Mouse (Mus musculus) liver, embryonic 16.5 days (tissue): Measurements from ENCODE around the gene Sirt2. TPM values are rescaled to one million over a fixed set of nuclear protein-coding genes. Genes with fewer than 3 reads are reported as not detected.
A peak's percentile ranks its signal among the peaks of the same experiment; 100 is the strongest.

Source experiments
- ATAC-seq: fragments of 200-750 bp; cut with Nextera tagmentation; 2 replicates; pipeline ENCODE4 v1.8.0; 2017; ENCODE audit warnings: low read depth, mild to moderate bottlenecking, moderate number of reproducible peaks, moderate library complexity
- H3K27ac ChIP-seq: fragments of 300-500 bp; sonication (generic); 2 replicates; pipeline ENCODE4 v1.5.1; 2014; ENCODE audit warnings: mild to moderate bottlenecking, low read length
- H3K27me3 ChIP-seq: fragments of 300-500 bp; sonication (generic); 2 replicates; pipeline ENCODE4 v1.6.1; 2014; ENCODE audit warnings: low read depth, low read length, mixed read lengths; ENCODE audit not compliant: control insufficient read depth, insufficient read depth
- H3K36me3 ChIP-seq: fragments of 300-500 bp; sonication (generic); 2 replicates; pipeline ENCODE4 v1.6.1; 2014; ENCODE audit warnings: mild to moderate bottlenecking; ENCODE audit not compliant: control insufficient read depth, insufficient read depth
- H3K4me1 ChIP-seq: fragments of 300-500 bp; sonication (generic); 2 replicates; pipeline ENCODE4 v1.6.1; 2014; ENCODE audit warnings: low read depth, low read length, mixed read lengths; ENCODE audit not compliant: control insufficient read depth
- H3K4me2 ChIP-seq: fragments of 300-500 bp; sonication (generic); 2 replicates; pipeline ENCODE4 v1.6.1; 2014; ENCODE audit warnings: low read depth, low read length, mixed read lengths
- H3K4me3 ChIP-seq: fragments of 300-500 bp; sonication (generic); 2 replicates; pipeline ENCODE4 v1.5.1; 2014; ENCODE audit warnings: low read depth, mild to moderate bottlenecking, low read length
- H3K9ac ChIP-seq: fragments of 300-500 bp; sonication (generic); 2 replicates; pipeline ENCODE4 v1.6.1; 2014; ENCODE audit warnings: low read depth, low read length
- H3K9me3 ChIP-seq: fragments of 300-500 bp; sonication (generic); replicated peaks from 2 replicates; pipeline ENCODE4 v1.6.1; 2016; ENCODE audit warnings: low read length; ENCODE audit not compliant: control insufficient read depth
- WGBS: fragments of 180-500 bp; shearing (Covaris S2); extraction: QIAGEN DNeasy Blood & Tissue Kit; methylation state at CpG from one replicate; pipeline ENCODE4 v1.1.7; 2014; ENCODE audit not compliant: insufficient replicate concordance; 5-methylcytosine and 5-hydroxymethylcytosine counted together
- polyA plus RNA-seq: library from polyadenylated mRNA; unstranded; fragments of >200 nt; fragmentation: Nextera tagmentation; extraction: Ambion mirVana; gene quantifications from 2 replicates; pipeline ENCODE4 v1.2.1, GENCODE M21; 2015

The Sirt2 gene
- polyA plus RNA-seq, 1 experiment from 2014 or later = 28.0 TPM

DNA sequence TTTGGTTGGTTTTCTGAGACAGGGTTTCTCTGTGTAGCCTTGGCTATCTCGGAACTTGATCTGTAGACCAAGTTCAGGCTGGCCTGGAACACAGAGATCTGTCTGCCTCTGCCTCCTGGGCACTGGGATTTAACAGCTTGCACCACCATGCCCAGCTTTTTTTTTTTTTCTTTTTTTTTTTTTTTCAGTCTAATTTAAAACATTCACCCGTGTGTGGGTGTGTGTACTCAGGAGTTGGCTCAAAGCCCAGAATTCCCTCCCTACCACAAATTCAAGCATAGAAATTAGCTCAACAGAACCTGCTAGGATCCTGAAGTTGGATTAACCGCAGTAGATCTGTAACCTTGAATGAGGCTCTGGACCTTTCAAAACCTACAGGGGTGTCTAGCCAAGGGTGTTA is 60.8 kb downstream of the Sirt2 start:
- ATAC-seq = no peak
- H3K9me3 ChIP-seq = no peaks in the 10 kb centered on the region
- H3K9ac ChIP-seq = no peak overlapping the region
- H3K36me3 ChIP-seq = peaks cover 14% of the 10 kb centered on the region
- H3K4me1 ChIP-seq = peaks cover 39% of the 10 kb centered on the region
- no peak overlapping the region for H3K27ac ChIP-seq
- 44% methylated on average over 3 of the region's 3 CpGs for WGBS
- H3K4me2 ChIP-seq = no peak overlapping the region
- H3K27me3 ChIP-seq = no peaks in the 10 kb centered on the region
- no peak overlapping the region for H3K4me3 ChIP-seq

GRCm38 (mm10) chr7:28829821-28830220 is 63.3 kb downstream of the Sirt2 start:
- Histone ChIP-seq H3K27ac (no peak overlapping the region), H3K9me3 (no peaks in the 10 kb centered on the region), H3K9ac (no peak overlapping the region), H3K27me3 (no peaks in the 10 kb centered on the region), H3K36me3 (peaks cover 7% of the 10 kb centered on the region), H3K4me2 (no peak overlapping the region), H3K4me3 (no peak overlapping the region), H3K4me1 (peaks cover 27% of the 10 kb centered on the region)
- WGBS = 84% methylated on average over 8 of the region's 8 CpGs
- ATAC-seq = no peak

DNA sequence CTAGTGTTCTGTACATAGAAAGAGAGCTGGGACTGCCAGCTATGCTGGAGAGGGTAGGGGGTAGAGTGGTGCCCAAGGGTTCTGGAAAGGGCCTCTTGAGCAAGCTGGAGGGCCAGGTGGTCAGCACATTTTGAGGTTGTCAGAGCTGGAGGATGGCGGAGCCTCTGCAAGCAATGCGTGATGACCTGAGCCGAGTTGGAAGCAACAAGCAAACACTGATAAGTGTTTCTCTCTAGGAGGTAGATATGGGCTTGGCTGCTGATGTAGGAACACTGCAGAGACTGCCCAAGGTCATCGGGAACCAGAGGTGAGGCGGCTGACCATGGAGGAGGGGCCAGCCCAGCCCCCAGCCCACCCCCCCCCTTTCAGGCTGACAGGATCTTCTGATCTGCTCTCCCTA is 64.4 kb downstream of the Sirt2 start:
- WGBS = 59% methylated on average over 5 of the region's 5 CpGs
- H3K4me2 ChIP-seq = no peak overlapping the region
- peaks cover 7% of the 10 kb centered on the region for H3K36me3 ChIP-seq
- H3K9me3 ChIP-seq = no peaks in the 10 kb centered on the region
- ATAC-seq = no peak
- H3K27ac ChIP-seq = no peak overlapping the region
- peaks cover 21% of the 10 kb centered on the region for H3K4me1 ChIP-seq
- no peak overlapping the region for H3K4me3 ChIP-seq
- no peaks in the 10 kb centered on the region for H3K27me3 ChIP-seq
- no peak overlapping the region for H3K9ac ChIP-seq

DNA sequence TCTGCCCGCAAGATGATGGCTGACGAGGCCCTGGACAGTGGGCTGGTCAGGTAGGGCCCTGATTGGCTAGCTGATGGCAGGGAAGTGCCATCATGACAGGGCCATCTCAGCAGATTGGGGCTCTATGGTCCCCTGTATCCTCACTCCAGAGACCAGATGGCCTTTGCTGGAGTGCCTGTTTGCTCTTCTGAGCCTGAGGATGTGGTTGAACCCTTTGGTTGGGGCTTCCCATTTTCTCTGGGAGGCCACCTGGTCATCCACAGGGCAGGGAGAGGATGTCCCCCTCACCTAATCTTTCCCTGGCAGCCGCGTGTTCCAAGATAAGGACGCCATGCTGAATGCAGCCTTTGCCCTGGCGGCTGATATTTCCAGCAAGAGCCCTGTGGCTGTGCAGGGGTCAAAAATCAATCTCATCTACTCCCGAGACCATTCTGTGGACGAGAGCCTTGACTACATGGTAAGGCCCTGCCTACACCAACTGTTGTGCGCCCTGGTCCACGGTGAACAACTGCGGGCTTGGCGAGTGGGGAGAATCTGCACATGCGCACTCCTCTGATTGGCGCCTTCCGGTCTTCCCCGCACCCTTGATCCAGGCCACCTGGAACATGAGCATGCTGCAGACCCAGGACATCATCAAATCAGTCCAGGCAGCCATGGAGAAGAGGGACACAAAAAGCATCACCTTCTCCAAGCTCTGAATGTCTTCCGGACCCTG is 65.0 kb downstream of the Sirt2 start:
- Histone ChIP-seq H3K27ac (0 out of 2 replicates have a peak overlapping the region, but pooled peaks have one; percentile 17), H3K9me3 (no peaks in the 10 kb centered on the region), H3K4me3 (no peak overlapping the region), H3K4me2 (no peak overlapping the region), H3K36me3 (peaks cover 7% of the 10 kb centered on the region), H3K9ac (no peak overlapping the region), H3K27me3 (no peaks in the 10 kb centered on the region), H3K4me1 (peaks cover 16% of the 10 kb centered on the region)
- peak; percentile 28; the same call in 1 of the 2 replicates for ATAC-seq
- WGBS = 63% methylated on average over 17 of the region's 17 CpGs

GRCm38 (mm10) chr7:28832137-28832536 is 65.6 kb downstream of the Sirt2 start:
- Histone ChIP-seq H3K36me3 (peaks cover 7% of the 10 kb centered on the region), H3K4me3 (no peak overlapping the region), H3K4me1 (peaks cover 16% of the 10 kb centered on the region), H3K27ac (0 out of 2 replicates have a peak overlapping the region, but pooled peaks have one; percentile 17), H3K27me3 (no peaks in the 10 kb centered on the region), H3K4me2 (no peak overlapping the region), H3K9ac (no peak overlapping the region), H3K9me3 (no peaks in the 10 kb centered on the region)
- 38% methylated on average over 6 of the region's 6 CpGs for WGBS
- ATAC-seq = no peak

DNA sequence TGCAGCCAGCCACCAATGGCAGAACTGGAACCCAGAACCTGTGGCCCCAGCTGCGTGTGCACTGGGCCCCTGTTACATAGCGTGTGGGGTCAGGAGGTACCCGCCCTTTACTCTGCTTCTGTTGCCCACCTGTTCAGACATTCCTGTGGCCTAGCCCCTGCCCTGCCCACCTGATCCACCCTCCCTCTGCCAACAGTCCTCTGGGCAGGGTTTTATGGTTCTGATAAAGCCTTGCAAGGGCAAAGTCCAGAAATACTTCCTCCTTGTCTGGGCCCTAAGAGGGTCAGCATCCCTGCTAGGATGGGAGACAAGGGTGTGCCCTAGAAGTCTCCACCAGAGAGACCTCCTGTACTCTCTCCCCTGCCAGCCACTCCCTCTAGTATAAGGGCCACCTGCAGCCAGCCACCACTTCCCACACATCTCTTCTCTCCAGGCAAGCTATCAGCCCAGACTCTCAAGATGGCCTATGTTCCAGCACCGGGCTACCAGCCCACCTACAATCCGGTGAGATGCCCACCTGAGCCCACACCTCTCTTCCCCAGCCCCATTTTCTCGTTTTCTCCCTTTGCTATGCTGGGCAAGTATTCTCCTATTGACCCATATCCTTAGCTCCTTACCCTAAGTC is 67.3 kb downstream of the Sirt2 start, which contains the start of gene Lgals4:
TSS of gene Lgals4 (plus strand) at position 132 of the 625 bp plus-strand sequence.
- no peak within 1 kb of the TSS for H3K27ac ChIP-seq
- no peak within 1 kb of the TSS for H3K9ac ChIP-seq
- H3K9me3 ChIP-seq = no peaks in the 10 kb centered on the region
- H3K4me2 ChIP-seq = no peak within 1 kb of the TSS
- H3K4me1 ChIP-seq = peaks cover 19% of the 10 kb centered on the region
- peaks cover 7% of the 10 kb centered on the region for H3K36me3 ChIP-seq
- no peaks in the 10 kb centered on the region for H3K27me3 ChIP-seq
- 65% methylated on average over 6 of the region's 6 CpGs for WGBS
- no peak within 1 kb of the TSS for H3K4me3 ChIP-seq
- no peak for ATAC-seq

- H3K4me1 ChIP-seq = peaks cover 7% of the 10 kb centered on the region
- WGBS = 61% methylated on average over 5 of the region's 5 CpGs
- H3K4me2 ChIP-seq = no peak overlapping the region
- no peak for ATAC-seq
- no peaks in the 10 kb centered on the region for H3K9me3 ChIP-seq
- no peaks in the 10 kb centered on the region for H3K36me3 ChIP-seq
- no peak overlapping the region for H3K27ac ChIP-seq
- no peak overlapping the region for H3K9ac ChIP-seq
- H3K27me3 ChIP-seq = no peaks in the 10 kb centered on the region
- H3K4me3 ChIP-seq = no peak overlapping the region
Observed at GRCm38 (mm10) chr7:28836936-28837335, 70.4 kb downstream of the Sirt2 start.

Other genes with a start within 250 kb of the Sirt2 start
- gene Ifnl3, start 243.9 kb upstream of the Sirt2 start, polyA plus RNA-seq = not detected in 2 replicates
- 0.53 and 2.5 TPM in 2 replicates for gene Sycn, start 225.8 kb upstream of the Sirt2 start, polyA plus RNA-seq
- gene Nccrp1, start 219.5 kb upstream of the Sirt2 start, polyA plus RNA-seq = not detected in 2 replicates
- 2.5 and 3.5 TPM in 2 replicates for gene Samd4b, start 168.6 kb upstream of the Sirt2 start, polyA plus RNA-seq
- 16.4 and 17.5 TPM in 2 replicates for gene Pak4, start 168.6 kb upstream of the Sirt2 start, polyA plus RNA-seq
- gene Acp7, start 135.4 kb upstream of the Sirt2 start, polyA plus RNA-seq = not detected in 2 replicates
- gene Fbxo27, start 73.9 kb upstream of the Sirt2 start, polyA plus RNA-seq = 0.29 and 0.34 TPM in 2 replicates
- 1.0 and 1.3 TPM in 2 replicates for gene Fbxo17, start 49.9 kb upstream of the Sirt2 start, polyA plus RNA-seq
- 73.3 and 73.7 TPM in 2 replicates for gene Mrps12, start 24.9 kb upstream of the Sirt2 start, polyA plus RNA-seq
- gene Sars2, start 24.7 kb upstream of the Sirt2 start, polyA plus RNA-seq = 10.5 and 11.2 TPM in 2 replicates
- gene Ccer2, start 10.6 kb upstream of the Sirt2 start, polyA plus RNA-seq = not detected in 2 replicates
- 29.3 TPM in 2 replicates for gene Nfkbib, start 777 bp downstream of the Sirt2 start, polyA plus RNA-seq
- gene Rinl, start 22.2 kb downstream of the Sirt2 start, polyA plus RNA-seq = 8.1 and 8.7 TPM in 2 replicates
- gene Hnrnpl, start 41.8 kb downstream of the Sirt2 start, polyA plus RNA-seq = 69.0 and 80.7 TPM in 2 replicates
- 172 and 201 TPM in 2 replicates for gene Ech1, start 58.5 kb downstream of the Sirt2 start, polyA plus RNA-seq
- gene Lgals4, start 67.1 kb downstream of the Sirt2 start, polyA plus RNA-seq = 6.2 and 22.3 TPM in 2 replicates
- 0.16 and 0.19 TPM in 2 replicates for gene Lgals7, start 97.1 kb downstream of the Sirt2 start, polyA plus RNA-seq
- 0.09 and 0.12 TPM in 2 replicates for gene Capn12, start 114.7 kb downstream of the Sirt2 start, polyA plus RNA-seq
- gene Actn4, start 195.6 kb downstream of the Sirt2 start, polyA plus RNA-seq = 130 and 137 TPM in 2 replicates
- 195 and 205 TPM in 2 replicates for gene Eif3k, start 215.1 kb downstream of the Sirt2 start, polyA plus RNA-seq
- gene Map4k1, start 215.3 kb downstream of the Sirt2 start, polyA plus RNA-seq = 28.3 and 30.2 TPM in 2 replicates